Mouse (Mus musculus): ENCODE measurements around the gene Zfp706.

DNA sequence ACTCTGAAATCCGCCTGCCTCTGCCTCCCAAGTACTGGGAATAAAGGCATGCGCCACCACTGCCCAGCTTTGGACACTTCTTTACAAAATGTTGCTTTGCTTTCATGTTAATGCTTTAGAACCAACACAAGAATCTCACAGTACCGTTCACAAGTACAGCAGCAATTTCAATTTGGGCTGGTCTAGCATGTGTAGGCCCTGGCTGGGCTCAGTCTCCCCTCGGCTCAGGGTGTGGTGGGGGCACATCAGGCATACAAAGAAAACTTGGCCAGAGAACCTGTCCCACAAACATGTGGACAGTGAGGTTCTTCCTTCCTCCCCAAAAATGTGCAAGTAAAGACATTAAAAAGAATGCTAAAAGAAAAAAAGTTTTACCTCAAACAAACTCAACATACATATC lies 12.4 kb downstream of the Zfp706 start:
- TF ChIP-seq CTCF (IDR thresholded peaks at IDR 0.05; ENCODE audit: insufficient read depth, low read length) (no peak), POLR2A (IDR thresholded peaks at IDR 0.05; ENCODE audit: borderline replicate concordance, extremely low read depth, low read depth, low read length) (no peak)
